Mouse (Mus musculus): Measurements from ENCODE around the gene Kiss1r.
A peak's percentile ranks its signal among the peaks of the same experiment; 100 is the strongest.
"Not testable (repeated sequence)": the region's sequence is repeated elsewhere in the genome, so short reads cannot be mapped to it uniquely, and the experiment has no call there.

Kiss1r gene

GRCm38 (mm10) chr10:79916808-79917531 is at the start of gene Kiss1r:
Gene Kiss1r, plus strand, starts transcription at chr10:79916971.
- DNase-seq: peak; percentile 90 to 91

GRCm38 (mm10) chr10:79871845-79872244 is 44.9 kb upstream of the Kiss1r start:
- no peak for DNase-seq

GRCm38 (mm10) chr10:79872862-79873261 is 43.9 kb upstream of the Kiss1r start:
- no peak for DNase-seq

GRCm38 (mm10) chr10:79873313-79873712 is 43.5 kb upstream of the Kiss1r start:
- DNase-seq: no peak

- DNase-seq: no peak
Measured at GRCm38 (mm10) chr10:79873715-79874289, 43.0 kb upstream of the Kiss1r start.

- DNase-seq: peak in 1 of 2 experiments; percentile 44
Measured at GRCm38 (mm10) chr10:79874290-79874862, 42.4 kb upstream of the Kiss1r start, which contains the start of the genes Prtn3 and Plppr3. Gene Prtn3, plus strand, starts transcription at chr10:79874476. Gene Plppr3, minus strand, starts transcription at chr10:79874634.

- peak; percentile 56 to 64 for DNase-seq
Measured at GRCm38 (mm10) chr10:79877174-79877573, 39.6 kb upstream of the Kiss1r start.

GRCm38 (mm10) chr10:79877757-79878156 is 39.0 kb upstream of the Kiss1r start:
- DNase-seq: peak in 1 of 2 experiments; percentile 27

- DNase-seq: no peak
Measured at GRCm38 (mm10) chr10:79879527-79879926, 37.2 kb upstream of the Kiss1r start.

- peak; percentile 36 to 40 for DNase-seq
Measured at GRCm38 (mm10) chr10:79880721-79881120, 36.0 kb upstream of the Kiss1r start.

- DNase-seq: peak in 1 of 2 experiments; percentile 25
Measured at GRCm38 (mm10) chr10:79881981-79882380, 34.8 kb upstream of the Kiss1r start.

GRCm38 (mm10) chr10:79883297-79884084 is 33.3 kb upstream of the Kiss1r start:
- DNase-seq: peak; percentile 78 to 81

GRCm38 (mm10) chr10:79884446-79884845 is 32.3 kb upstream of the Kiss1r start:
- no peak for DNase-seq

GRCm38 (mm10) chr10:79884938-79885337 is 31.8 kb upstream of the Kiss1r start:
- DNase-seq: not testable (repeated sequence)

GRCm38 (mm10) chr10:79886054-79886453 is 30.7 kb upstream of the Kiss1r start, which contains the start of gene Elane:
Gene Elane, plus strand, starts transcription at chr10:79886247.
- no peak for DNase-seq

- DNase-seq: no peak
Measured at GRCm38 (mm10) chr10:79886611-79887010, 30.2 kb upstream of the Kiss1r start.

- no peak for DNase-seq
Measured at GRCm38 (mm10) chr10:79889386-79889785, 27.4 kb upstream of the Kiss1r start.

GRCm38 (mm10) chr10:79890670-79891069 is 26.1 kb upstream of the Kiss1r start, which contains the start of gene Cfd:
Gene Cfd, plus strand, starts transcription at chr10:79890853.
- DNase-seq: no peak

- peak; percentile 89 for DNase-seq
Measured at GRCm38 (mm10) chr10:79892451-79893118, 24.2 kb upstream of the Kiss1r start.

GRCm38 (mm10) chr10:79896306-79896705 is 20.5 kb upstream of the Kiss1r start:
- no peak for DNase-seq

GRCm38 (mm10) chr10:79896814-79897213 is 20.0 kb upstream of the Kiss1r start:
- no peak for DNase-seq
